Mouse (Mus musculus) left cerebral cortex, postnatal 4 days (tissue): Measurements from ENCODE around the gene Slc12a5. TPM values are rescaled to one million over a fixed set of nuclear protein-coding genes. Genes with fewer than 3 reads are reported as not detected.

Source experiments
- DNase-seq: peaks from one replicate; pipeline ENCODE4 v3.0.0-alpha.2; 2022
- intact Hi-C: fragments of 180-260 bp; cut with DNase I; formaldehyde crosslinking; loops from one replicate; pipeline ENCODE4 v1.15.1; 2025
- total RNA-seq, 2 experiments: library from RNA; stranded (reverse); gene quantifications; 2 replicates each; pipeline ENCODE4 v1.2.3; 2021

The Slc12a5 gene
- 100 to 1,000 TPM; 158 to 181 TPM for total RNA-seq

- intact Hi-C loops, result no loop called here
These were observed at the start of gene Slc12a5 for GRCm38 (mm10) chr2:164960716-164961441. Gene Slc12a5, plus strand, starts transcription at chr2:164960802.

GRCm38 (mm10) chr2:164911086-164912048 lies 49.2 kb upstream of the Slc12a5 start, which contains the start of gene Zfp335:
Gene Zfp335, minus strand, starts transcription at chr2:164911757.
- intact Hi-C loops, result no loop called here
- peak; percentile 97 for DNase-seq

More at GRCm38 (mm10) chr2:164960716-164961441, at the start of gene Slc12a5:
- DNase-seq, result peak; percentile 73

GRCm38 (mm10) chr2:164912151-164912550 lies 48.5 kb upstream of the Slc12a5 start:
- intact Hi-C loops, result no loop called here
- DNase-seq, result no peak

- intact Hi-C loops, result no loop called here
These were observed 47.7 kb upstream of the Slc12a5 start for GRCm38 (mm10) chr2:164912749-164913427.

GRCm38 (mm10) chr2:164913428-164913786 lies 47.2 kb upstream of the Slc12a5 start:
- intact Hi-C loops, result no loop called here
- DNase-seq, result no peak

More at GRCm38 (mm10) chr2:164912749-164913427, 47.7 kb upstream of the Slc12a5 start:
- no peak for DNase-seq

- intact Hi-C loops, result no loop called here
- no peak for DNase-seq
These were observed 43.8 kb upstream of the Slc12a5 start for GRCm38 (mm10) chr2:164916820-164917219.

- intact Hi-C loops, result no loop called here
These were observed 43.2 kb upstream of the Slc12a5 start for GRCm38 (mm10) chr2:164917371-164917770.

GRCm38 (mm10) chr2:164918325-164918724 lies 42.3 kb upstream of the Slc12a5 start:
- DNase-seq, result no peak
- intact Hi-C loops, result no loop called here

More at GRCm38 (mm10) chr2:164917371-164917770, 43.2 kb upstream of the Slc12a5 start:
- DNase-seq, result no peak

- intact Hi-C loops, result no loop called here
- DNase-seq, result no peak
These were observed 38.6 kb upstream of the Slc12a5 start for GRCm38 (mm10) chr2:164921984-164922383.

GRCm38 (mm10) chr2:164923291-164923690 lies 37.3 kb upstream of the Slc12a5 start:
- no peak for DNase-seq
- intact Hi-C loops, result no loop called here

GRCm38 (mm10) chr2:164924100-164924857 lies 36.3 kb upstream of the Slc12a5 start:
- intact Hi-C loops, result no loop called here
- peak; percentile 86 for DNase-seq

GRCm38 (mm10) chr2:164930706-164931581 lies 29.7 kb upstream of the Slc12a5 start:
- intact Hi-C loops, result no loop called here
- no peak for DNase-seq

GRCm38 (mm10) chr2:164933534-164933933 lies 27.1 kb upstream of the Slc12a5 start:
- no peak for DNase-seq
- intact Hi-C loops, result no loop called here

GRCm38 (mm10) chr2:164935991-164936390 lies 24.6 kb upstream of the Slc12a5 start:
- DNase-seq, result no peak

GRCm38 (mm10) chr2:164938146-164939091 lies 22.2 kb upstream of the Slc12a5 start:
- DNase-seq, result no peak
- intact Hi-C loops, result no loop called here

More at GRCm38 (mm10) chr2:164935991-164936390, 24.6 kb upstream of the Slc12a5 start:
- intact Hi-C loops, result no loop called here

- intact Hi-C loops, result no loop called here
- DNase-seq, result no peak
These were observed 21.5 kb upstream of the Slc12a5 start for GRCm38 (mm10) chr2:164939106-164939505.

GRCm38 (mm10) chr2:164940140-164940830 lies 20.3 kb upstream of the Slc12a5 start, which contains the start of gene Mmp9:
Gene Mmp9, plus strand, starts transcription at chr2:164940780.
- intact Hi-C loops, result no loop called here

More at GRCm38 (mm10) chr2:164940140-164940830, 20.3 kb upstream of the Slc12a5 start, which contains the start of gene Mmp9:
- DNase-seq, result no peak
